Mouse (Mus musculus) left cerebral cortex, adult 2 months (tissue): Measurements from ENCODE around the gene Rplp2. TPM values are rescaled to one million over a fixed set of nuclear protein-coding genes. Genes with fewer than 3 reads are reported as not detected.

Experiments used
- DNase-seq, 2 experiments: peaks; one replicate each; pipeline ENCODE4 v3.0.0; 2021 to 2022; ENCODE audit warnings: low spot score in 2 of 2, mixed read lengths in 1 of 2; ENCODE audit errors: extremely low spot score in 1 of 2
- H3K27ac ChIP-seq: fragments of 200-600 bp; 2 replicates; pipeline ENCODE4 v1.8.1; 2022
- H3K4me3 ChIP-seq: fragments of 200-600 bp; 2 replicates; pipeline ENCODE4 v1.8.1; 2022
- CTCF ChIP-seq: fragments of 200-600 bp; IDR thresholded peaks from 2 replicates; pipeline ENCODE4 v1.8.1; 2022; ENCODE audit warnings: antibody characterized with exemption, mild to moderate bottlenecking, moderate library complexity
- intact Hi-C: fragments of 180-260 bp; cut with DNase I; formaldehyde crosslinking; loops from one replicate; pipeline ENCODE4 v1.15.1; 2025
- total RNA-seq, 2 experiments: library from RNA; stranded (reverse); gene quantifications; 2 replicates each; pipeline ENCODE4 v1.2.3; 2021

The Rplp2 gene
- total RNA-seq, 2 experiments from 2014 or later: 552 to 567 TPM

DNA sequence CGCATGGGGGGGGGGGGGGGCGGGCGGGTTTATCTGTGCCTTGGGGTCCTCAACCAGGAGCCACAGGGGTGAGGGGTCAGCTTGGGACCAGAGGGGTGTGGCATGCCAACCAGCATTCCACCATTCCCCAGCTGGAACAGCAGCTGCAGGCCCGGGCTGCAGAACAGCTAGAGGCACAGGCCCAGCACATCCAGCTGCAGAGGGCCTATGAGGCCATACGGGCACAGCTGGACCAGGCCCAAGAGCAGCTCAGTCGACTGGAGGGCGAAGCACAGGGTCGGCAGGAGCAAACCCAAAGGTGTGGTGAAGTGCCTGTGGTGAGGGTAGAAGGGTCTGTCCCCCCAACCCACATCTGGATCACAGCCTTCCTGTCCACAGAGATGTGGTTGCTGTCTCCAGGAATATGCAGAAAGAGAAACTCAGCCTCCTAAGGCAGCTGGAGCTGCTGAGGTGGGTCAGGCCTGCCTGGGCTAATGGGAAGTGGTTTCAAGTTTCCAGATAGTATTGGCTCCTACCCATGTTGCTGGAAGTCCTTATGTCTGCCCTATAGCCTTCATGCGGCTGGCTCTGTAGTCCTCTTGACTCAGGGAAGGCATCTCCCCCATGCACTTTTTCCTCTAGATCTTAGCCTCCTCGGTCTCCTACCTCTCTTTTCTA lies 18.3 kb downstream of the Rplp2 start:
- intact Hi-C loops: no loop called here
- Histone ChIP-seq H3K4me3 (no peak overlapping the region), H3K27ac (no peak overlapping the region)
- no peak for DNase-seq
- no peak for TF ChIP-seq CTCF

GRCm38 (mm10) chr7:141466045-141466394 lies 18.9 kb downstream of the Rplp2 start:
- DNase-seq: no peak
- TF ChIP-seq CTCF: no peak
- Histone ChIP-seq H3K4me3 (no peak overlapping the region), H3K27ac (no peak overlapping the region)
- intact Hi-C loops: no loop called here

DNA sequence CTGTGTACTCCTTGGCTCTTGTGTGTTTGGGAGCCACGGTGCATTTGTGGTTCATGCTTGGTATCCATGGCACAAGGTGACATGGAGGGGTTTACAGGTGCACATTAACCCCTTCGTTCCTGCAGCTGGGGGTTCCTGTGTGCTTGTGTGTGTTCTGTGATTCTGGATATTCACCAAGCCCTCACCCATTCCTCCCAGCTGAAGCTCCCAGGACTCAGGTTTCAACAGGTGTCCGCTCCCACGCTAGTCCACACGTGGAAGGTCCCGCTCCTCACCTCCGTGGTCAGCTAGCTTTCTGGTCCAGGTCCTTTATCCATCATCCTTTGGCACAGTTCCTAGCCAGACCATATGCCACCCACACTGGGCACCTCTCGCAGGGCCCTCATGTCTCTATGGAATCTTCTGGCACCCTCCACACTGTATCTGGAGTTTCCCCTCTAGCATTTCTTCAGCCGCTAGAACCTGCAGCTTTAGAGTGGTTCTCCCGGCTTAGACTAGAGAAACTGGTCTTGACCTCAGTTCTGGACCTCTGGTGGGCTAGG lies 19.5 kb downstream of the Rplp2 start:
- no peak for TF ChIP-seq CTCF
- DNase-seq: no peak
- peak overlapping the region; percentile 65 for H3K4me3 ChIP-seq
- intact Hi-C loops: no loop called here
- H3K27ac ChIP-seq: peak overlapping the region; percentile 82; the same call in 1 of the 2 replicates

GRCm38 (mm10) chr7:141467230-141468030 lies 20.3 kb downstream of the Rplp2 start, which contains the start of gene Cd151:
Cd151 (plus strand) TSS chr7:141467392.
- peak; percentile 70 for DNase-seq
- Histone ChIP-seq H3K27ac (peak within 1 kb of the TSS; percentile 82), H3K4me3 (peak within 1 kb of the TSS; percentile 65)
- intact Hi-C loops: no loop called here
- no peak for TF ChIP-seq CTCF

- peak overlapping the region; percentile 65 for H3K4me3 ChIP-seq
- no peak for DNase-seq
- intact Hi-C loops: no loop called here
- H3K27ac ChIP-seq: peak overlapping the region; percentile 82
- no peak for TF ChIP-seq CTCF
These were observed 21.0 kb downstream of the Rplp2 start for GRCm38 (mm10) chr7:141468164-141468521.

GRCm38 (mm10) chr7:141468522-141469211 lies 21.5 kb downstream of the Rplp2 start:
- DNase-seq: peak; percentile 50 to 52
- peak; percentile 58 for TF ChIP-seq CTCF
- H3K4me3 ChIP-seq: peak overlapping the region; percentile 65
- intact Hi-C loops: no loop called here
- H3K27ac ChIP-seq: peak overlapping the region; percentile 82

- intact Hi-C loops: no loop called here
- H3K4me3 ChIP-seq: peak overlapping the region; percentile 65
- no peak for TF ChIP-seq CTCF
- no peak for DNase-seq
- H3K27ac ChIP-seq: peak overlapping the region; percentile 82; the same call in 1 of the 2 replicates
These were observed 22.2 kb downstream of the Rplp2 start for GRCm38 (mm10) chr7:141469352-141469751.

DNA sequence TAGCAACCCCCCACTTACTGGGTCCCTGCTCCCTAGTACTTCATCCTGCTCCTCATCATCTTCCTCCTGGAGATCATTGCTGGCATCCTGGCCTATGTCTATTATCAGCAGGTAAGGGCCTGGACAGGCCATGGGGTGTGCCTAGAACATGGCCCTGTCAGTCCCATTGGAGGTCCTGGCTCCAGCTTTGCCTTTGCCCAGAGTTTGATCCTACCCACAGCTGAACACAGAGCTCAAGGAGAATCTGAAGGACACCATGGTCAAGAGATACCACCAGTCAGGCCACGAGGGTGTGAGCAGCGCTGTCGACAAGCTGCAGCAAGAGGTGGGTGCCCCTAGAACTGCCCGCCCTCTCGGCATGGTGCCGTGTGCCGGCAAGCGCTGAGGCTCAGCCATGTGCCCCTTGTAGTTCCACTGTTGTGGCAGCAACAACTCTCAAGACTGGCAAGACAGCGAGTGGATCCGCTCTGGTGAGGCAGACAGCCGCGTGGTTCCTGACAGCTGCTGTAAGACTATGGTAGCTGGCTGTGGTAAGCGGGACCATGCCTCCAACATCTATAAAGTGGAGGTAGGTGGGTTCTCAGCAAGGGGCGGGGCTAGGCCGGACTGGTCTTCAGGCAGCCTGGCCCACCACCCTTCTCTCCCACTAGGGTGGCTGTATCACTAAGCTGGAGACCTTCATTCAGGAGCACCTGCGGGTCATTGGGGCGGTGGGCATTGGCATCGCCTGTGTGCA lies 22.9 kb downstream of the Rplp2 start:
- intact Hi-C loops: no loop called here
- DNase-seq: peak in 1 of 2 experiments; percentile 7
- no peak overlapping the region; the same call in 1 of the 2 replicates for H3K27ac ChIP-seq
- TF ChIP-seq CTCF: no peak
- H3K4me3 ChIP-seq: no peak overlapping the region

GRCm38 (mm10) chr7:141470637-141470944 lies 23.4 kb downstream of the Rplp2 start:
- intact Hi-C loops: no loop called here
- Histone ChIP-seq H3K27ac (no peak overlapping the region), H3K4me3 (no peak overlapping the region)
- no peak for DNase-seq
- no peak for TF ChIP-seq CTCF

DNA sequence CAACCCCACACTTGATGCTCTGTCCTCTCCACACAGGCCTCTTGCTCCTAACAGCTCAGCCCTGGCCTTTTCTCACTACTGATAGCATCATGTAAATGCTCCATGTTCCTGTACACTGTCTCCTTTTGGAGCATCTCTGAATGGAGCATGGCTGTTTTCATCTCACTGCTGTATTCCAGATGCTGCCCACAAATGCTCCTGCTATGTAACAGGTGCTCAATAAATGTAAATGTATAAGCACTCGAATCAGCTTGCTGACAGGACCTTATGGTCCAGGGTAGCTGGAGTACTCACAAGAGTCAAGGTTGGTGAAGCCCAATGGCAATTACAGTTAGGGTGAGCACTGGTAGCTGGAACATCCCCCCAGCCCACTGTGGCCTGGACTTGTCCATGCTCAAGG lies 24.1 kb downstream of the Rplp2 start:
- no peak overlapping the region for H3K4me3 ChIP-seq
- no peak overlapping the region for H3K27ac ChIP-seq
- intact Hi-C loops: no loop called here
- TF ChIP-seq CTCF: no peak
- no peak for DNase-seq

GRCm38 (mm10) chr7:141472226-141472625 lies 25.1 kb downstream of the Rplp2 start:
- DNase-seq: no peak
- Histone ChIP-seq H3K4me3 (no peak overlapping the region), H3K27ac (no peak overlapping the region)
- intact Hi-C loops: no loop called here
- no peak for TF ChIP-seq CTCF
